Mouse (Mus musculus): ENCODE measurements around the gene Myom3.

GRCm38 (mm10) chr4:135823298-135823697 is 63.8 kb downstream of the Myom3 start:
- TF ChIP-seq EP300 (IDR thresholded peaks at IDR 0.05; ENCODE audit: insufficient read depth, low read depth, low read length) (no peak), POLR2A (IDR thresholded peaks at IDR 0.05; ENCODE audit: insufficient read depth, low read depth, low read length) (no peak), CTCF (IDR thresholded peaks at IDR 0.05) (peak; percentile 58)

All from heart, adult 2 months (tissue).